Mouse (Mus musculus) neural tube, embryonic 10.5 days (tissue): ENCODE measurements around the gene Olfr365.

Source experiments
- DNase-seq: peaks from one replicate; pipeline ENCODE4 v3.0.0-alpha.2; 2017; ENCODE audit warnings: low spot score; ENCODE audit errors: extremely low spot score

Gene Olfr365

DNA sequence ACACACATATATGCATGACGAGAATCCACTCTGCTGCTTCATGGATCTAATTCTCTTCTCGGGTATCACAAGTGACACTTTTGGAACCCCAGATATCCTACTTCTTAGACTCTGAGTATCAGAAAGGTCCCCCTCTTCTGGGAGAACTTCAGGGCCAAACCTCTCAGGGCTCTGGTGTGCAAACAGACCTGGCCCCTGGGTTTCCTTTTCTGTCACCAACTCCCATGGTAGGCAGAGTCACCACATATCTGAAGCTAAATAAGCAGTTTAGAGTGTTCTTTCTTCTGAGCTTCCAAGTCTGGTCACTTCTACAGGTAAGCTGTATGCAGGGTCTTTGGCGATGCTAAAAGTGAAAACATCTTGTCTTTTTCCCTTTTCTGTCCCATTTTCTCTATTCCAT is at the start of gene Olfr365:
Gene Olfr365, plus strand, starts transcription at position 301 of the 400 bp plus-strand sequence.
- DNase-seq: no peak

DNA sequence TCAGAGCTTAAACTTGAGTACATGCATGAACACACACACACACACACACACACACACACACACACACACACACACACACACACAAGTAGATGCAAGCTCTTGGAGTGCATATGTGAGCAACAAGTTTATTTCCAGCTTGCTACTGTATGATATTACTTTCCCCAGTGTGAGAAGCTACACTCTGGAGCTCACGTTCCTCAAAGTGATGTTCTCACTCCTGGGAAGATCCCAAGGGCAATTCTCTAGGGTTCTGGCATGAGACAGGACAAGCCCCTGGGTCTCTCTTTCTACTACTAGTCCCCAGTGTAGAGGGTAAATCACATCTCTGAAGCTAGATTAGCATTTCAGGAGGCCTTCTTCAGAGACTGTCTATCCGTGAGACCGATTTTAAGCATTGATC is 49.0 kb upstream of the Olfr365 start, which contains the start of gene Olfr364-ps1:
Gene Olfr364-ps1, plus strand, starts transcription at position 301 of the 400 bp plus-strand sequence.
- DNase-seq: no peak

- no peak for DNase-seq
Observed at GRCm38 (mm10) chr2:37211274-37211673, 23.3 kb downstream of the Olfr365 start, which contains the start of gene Olfr366. TSS of gene Olfr366 (plus strand) at chr2:37211574.
